Mouse (Mus musculus) thymus, adult 2 months (tissue): ENCODE data around the gene Amt. TPM values are rescaled to one million over a fixed set of nuclear protein-coding genes. Genes with fewer than 3 reads are reported as not detected.

Experiments
- DNase-seq: peaks from one replicate; pipeline ENCODE4 v3.0.0; 2021
- H3K27ac ChIP-seq: fragments of 200-500 bp; 2 replicates; pipeline ENCODE4 v1.5.1; 2012; ENCODE audit warnings: low read length, control low read depth; ENCODE audit not compliant: control insufficient read depth, insufficient read depth
- H3K27me3 ChIP-seq: fragments of 200-500 bp; 2 replicates; pipeline ENCODE4 v1.6.1; 2012; ENCODE audit warnings: mild to moderate bottlenecking, low read length, moderate library complexity, mixed read lengths; ENCODE audit not compliant: control insufficient read depth, insufficient read depth
- H3K36me3 ChIP-seq: fragments of 200-500 bp; 2 replicates; pipeline ENCODE4 v1.6.1; 2012; ENCODE audit warnings: mild to moderate bottlenecking, low read length, moderate library complexity; ENCODE audit not compliant: control insufficient read depth, insufficient read depth
- H3K4me1 ChIP-seq: fragments of 200-500 bp; replicated peaks from 2 replicates; pipeline ENCODE4 v1.6.1; 2012; ENCODE audit warnings: low read length; ENCODE audit not compliant: control insufficient read depth, insufficient read depth
- H3K4me3 ChIP-seq: fragments of 200-500 bp; 2 replicates; pipeline ENCODE4 v1.5.1; 2012; ENCODE audit warnings: mild to moderate bottlenecking, low read length, control low read depth, moderate library complexity; ENCODE audit not compliant: control insufficient read depth, insufficient read depth
- CTCF ChIP-seq: fragments of 200-500 bp; IDR thresholded peaks from 2 replicates; pipeline ENCODE4 v1.5.1; 2012; ENCODE audit warnings: mild to moderate bottlenecking, control low read depth, low read length, moderate library complexity, borderline replicate concordance; ENCODE audit not compliant: control insufficient read depth, poor library complexity, insufficient read depth; ENCODE audit errors: extremely low read depth
- POLR2A ChIP-seq: fragments of 200-500 bp; IDR thresholded peaks from 2 replicates; pipeline ENCODE4 v1.6.1; 2012; ENCODE audit warnings: mild to moderate bottlenecking, low read length, control low read depth, moderate library complexity; ENCODE audit not compliant: control insufficient read depth, poor library complexity, insufficient read depth; ENCODE audit errors: extremely low read depth
- WGBS: fragments of 180-500 bp; shearing (Covaris S2); methylation state at CpG from one replicate; pipeline ENCODE4 v1.1.7; 2018; 5-methylcytosine and 5-hydroxymethylcytosine counted together
- polyA plus RNA-seq: library from polyadenylated mRNA; depleted of rRNA; stranded (reverse); fragments of >200 nt; gene quantifications from 2 replicates; pipeline ENCODE4 v1.2.3, GENCODE M21; 2012

The Amt gene
- polyA plus RNA-seq, 1 experiment = 4.4 TPM

GRCm38 (mm10) chr9:108271941-108272340 lies 24.7 kb upstream of the Amt start:
- WGBS = 54% methylated on average over 2 of the region's 2 CpGs
- Histone ChIP-seq H3K27ac (no peak overlapping the region), H3K27me3 (no peaks in the 10 kb centered on the region), H3K4me1 (no peaks in the 10 kb centered on the region), H3K4me3 (no peak overlapping the region), H3K36me3 (no peaks in the 10 kb centered on the region)
- DNase-seq = no peak
- no peak for TF ChIP-seq CTCF

DNA sequence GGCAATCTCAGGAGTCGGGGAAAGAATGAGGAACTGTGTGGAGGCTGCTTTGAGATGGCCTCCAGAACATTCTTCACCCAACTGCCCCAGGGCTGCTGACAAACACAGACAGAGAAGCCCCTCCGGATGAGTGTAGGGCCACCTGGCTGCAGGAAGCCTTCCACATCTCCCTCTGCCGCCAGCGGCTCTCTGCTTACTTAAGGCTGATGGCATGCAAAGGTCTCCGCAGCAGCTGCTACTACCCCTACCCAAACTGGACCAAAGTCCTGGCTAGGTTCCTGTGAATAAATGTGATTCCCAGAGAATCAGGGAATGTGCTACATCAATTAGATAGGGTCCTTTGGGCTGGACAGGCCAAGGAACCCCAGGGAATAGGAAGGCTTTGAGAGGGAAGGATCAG lies 24.0 kb upstream of the Amt start:
- Histone ChIP-seq H3K27me3 (no peaks in the 10 kb centered on the region), H3K4me3 (no peak overlapping the region), H3K4me1 (no peaks in the 10 kb centered on the region), H3K36me3 (no peaks in the 10 kb centered on the region), H3K27ac (no peak overlapping the region)
- 83% methylated on average over 5 of the region's 5 CpGs for WGBS
- DNase-seq = no peak
- TF ChIP-seq POLR2A = no peak
- no peak for TF ChIP-seq CTCF

DNA sequence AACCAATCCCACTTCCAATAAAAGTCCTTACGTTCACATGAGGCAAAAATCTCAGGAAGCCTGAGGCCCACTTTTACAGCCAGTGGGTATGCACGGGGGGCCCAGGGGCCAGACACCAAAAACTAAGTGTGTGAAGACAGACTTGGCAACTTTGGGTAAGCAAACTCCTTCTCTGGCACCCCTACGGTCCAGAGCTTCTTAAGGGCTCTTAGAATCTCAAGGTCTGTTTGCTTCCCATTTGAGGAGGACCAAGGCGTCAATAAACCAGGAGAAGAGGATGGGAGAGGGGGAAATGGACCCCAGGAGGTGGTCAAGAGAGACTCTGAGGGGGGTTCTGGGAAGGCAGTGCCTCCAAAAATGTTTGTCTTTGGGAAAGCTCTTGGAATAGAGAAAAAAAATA lies 23.2 kb upstream of the Amt start:
- no peaks in the 10 kb centered on the region for H3K36me3 ChIP-seq
- no peaks in the 10 kb centered on the region for H3K4me1 ChIP-seq
- WGBS = 96% methylated on average over 4 of the region's 4 CpGs
- H3K27ac ChIP-seq = no peak overlapping the region
- H3K4me3 ChIP-seq = no peak overlapping the region
- DNase-seq = no peak
- H3K27me3 ChIP-seq = no peaks in the 10 kb centered on the region
- TF ChIP-seq CTCF = no peak
- TF ChIP-seq POLR2A = no peak

DNA sequence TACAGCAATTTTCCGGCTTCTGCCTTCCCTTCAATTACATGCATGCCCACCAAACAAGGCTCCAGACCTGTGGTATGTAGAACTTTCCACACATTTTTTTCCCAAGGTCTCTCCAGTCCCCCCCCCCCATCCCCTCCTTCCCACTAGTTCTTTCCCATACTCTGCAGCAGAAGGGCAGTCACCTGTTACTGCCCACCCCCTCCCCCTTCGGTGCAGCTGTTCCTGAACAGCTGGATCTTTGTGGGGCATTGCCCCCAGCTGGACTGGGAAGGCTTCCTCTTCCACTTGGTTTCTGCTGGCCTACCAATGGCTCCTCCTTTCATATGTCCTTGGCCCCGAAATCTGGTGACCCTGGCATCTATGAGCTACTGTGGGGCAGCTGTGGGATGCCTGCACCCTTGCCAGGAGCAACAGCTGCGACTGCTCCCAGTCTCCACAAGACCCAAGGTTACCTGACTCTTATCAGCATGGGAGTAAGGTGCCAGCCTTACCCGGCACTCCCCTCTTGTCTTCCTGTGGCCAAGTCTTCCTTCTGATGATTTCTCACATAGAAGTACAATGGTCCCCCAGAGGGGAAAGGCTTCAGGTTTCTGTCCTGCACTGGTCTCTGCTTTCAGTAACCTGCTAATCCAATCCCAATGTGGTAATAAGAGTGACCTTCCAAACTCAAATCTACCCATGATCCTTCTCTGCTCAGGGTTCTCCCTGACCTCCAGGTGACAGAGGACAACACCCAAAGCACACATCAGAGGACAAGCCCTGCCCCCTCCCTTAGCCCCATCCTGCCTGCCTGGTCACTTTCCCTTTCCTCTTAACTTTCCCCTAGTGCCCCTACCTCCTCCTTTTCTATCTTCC lies 21.9 kb upstream of the Amt start:
- 85% methylated on average over 5 of the region's 5 CpGs for WGBS
- TF ChIP-seq CTCF (no peak), POLR2A (no peak)
- H3K27ac ChIP-seq = no peak overlapping the region
- H3K36me3 ChIP-seq = no peaks in the 10 kb centered on the region
- no peak for DNase-seq
- no peaks in the 10 kb centered on the region for H3K4me1 ChIP-seq
- H3K27me3 ChIP-seq = no peaks in the 10 kb centered on the region
- H3K4me3 ChIP-seq = no peak overlapping the region

- TF ChIP-seq POLR2A = no peak
- no peak for TF ChIP-seq CTCF
- Histone ChIP-seq H3K4me1 (no peaks in the 10 kb centered on the region), H3K4me3 (no peak overlapping the region), H3K27ac (no peak overlapping the region), H3K36me3 (no peaks in the 10 kb centered on the region), H3K27me3 (no peaks in the 10 kb centered on the region)
- no peak for DNase-seq
- WGBS = 77% methylated on average over 6 of the region's 6 CpGs
Observed at GRCm38 (mm10) chr9:108275331-108275659, 21.4 kb upstream of the Amt start.

- DNase-seq = peak; percentile 48
- TF ChIP-seq POLR2A = no peak
- TF ChIP-seq CTCF = no peak
Observed at GRCm38 (mm10) chr9:108278697-108279450, 17.8 kb upstream of the Amt start.

More at GRCm38 (mm10) chr9:108278697-108279450, 17.8 kb upstream of the Amt start:
- H3K4me3 ChIP-seq = no peak overlapping the region
- H3K36me3 ChIP-seq = no peaks in the 10 kb centered on the region
- no peaks in the 10 kb centered on the region for H3K27me3 ChIP-seq
- H3K27ac ChIP-seq = no peak overlapping the region
- no peaks in the 10 kb centered on the region for H3K4me1 ChIP-seq
- WGBS = 79% methylated on average over 10 of the region's 10 CpGs
